In the genomic region with DNA sequence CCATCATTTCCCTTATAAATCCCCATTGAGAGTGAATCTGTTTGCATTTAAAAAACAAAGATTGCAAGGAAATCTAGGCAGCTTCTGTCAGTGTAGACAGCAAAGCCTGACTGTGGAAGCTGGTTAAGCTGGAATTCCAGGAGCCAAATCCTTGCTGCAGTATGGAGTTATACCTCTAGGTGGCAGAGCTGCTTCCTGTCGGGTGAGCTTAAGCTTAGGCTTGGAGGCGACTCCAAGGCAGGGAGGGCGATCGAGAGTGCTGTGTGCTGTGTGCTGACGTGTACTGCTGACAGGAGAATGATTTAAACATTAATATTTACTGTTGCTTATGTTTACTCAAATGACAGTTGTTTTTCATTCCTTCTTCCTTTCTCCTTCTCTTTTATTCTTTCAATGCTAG, we compare ENCODE assay signal across 8 mouse cellular contexts.
DNase-seq lines count a peak whose midpoint lies in the region; ATAC-seq lines count a peak whose summit lies in the region.

No protein-coding gene starts in this region.

- no peaks in the 10 kb centered on the region; the same call in 1 of the 2 replicates for H3K4me1 ChIP-seq in embryonic facial prominence, embryonic 11.5 days (ENCODE audit: control insufficient read depth, insufficient read depth, low read length)
- peaks cover 10% of the 10 kb centered on the region; the same call in 1 of the 2 replicates for H3K4me1 ChIP-seq in limb, embryonic 10.5 days
- H3K4me1 ChIP-seq in neural tube, embryonic 11.5 days (ENCODE audit: control insufficient read depth, insufficient read depth, low read length): no peaks in the 10 kb centered on the region

- no peak overlapping the region for H3K9ac ChIP-seq in embryonic facial prominence, embryonic 11.5 days (replicated peaks; ENCODE audit: low read length)
- no peak overlapping the region for H3K9ac ChIP-seq in neural tube, embryonic 11.5 days (ENCODE audit: low read length)

- no peaks in the 10 kb centered on the region for H3K9me3 ChIP-seq in embryonic facial prominence, embryonic 11.5 days (replicated peaks; ENCODE audit: control insufficient read depth, low read length)
- H3K9me3 ChIP-seq in limb, embryonic 10.5 days (replicated peaks): no peaks in the 10 kb centered on the region
- no peaks in the 10 kb centered on the region for H3K9me3 ChIP-seq in neural tube, embryonic 11.5 days (ENCODE audit: control insufficient read depth, low read length)

- H3K36me3 ChIP-seq in embryonic facial prominence, embryonic 11.5 days (replicated peaks; ENCODE audit: control insufficient read depth, insufficient read depth, low read depth, low read length): no peaks in the 10 kb centered on the region
- 0 out of 2 replicates have a peak, but pooled peaks cover 4% of the 10 kb centered on the region for H3K36me3 ChIP-seq in limb, embryonic 10.5 days
- no peaks in the 10 kb centered on the region for H3K36me3 ChIP-seq in neural tube, embryonic 11.5 days (ENCODE audit: control insufficient read depth, insufficient read depth, low read length)

- no peak overlapping the region for H3K4me2 ChIP-seq in embryonic facial prominence, embryonic 11.5 days (ENCODE audit: low read depth, low read length)
- H3K4me2 ChIP-seq in neural tube, embryonic 11.5 days (ENCODE audit: low read depth): no peak overlapping the region

- H3K4me3 ChIP-seq in embryonic facial prominence, embryonic 11.5 days (ENCODE audit: low read depth, low read length): no peak overlapping the region
- H3K4me3 ChIP-seq in limb, embryonic 10.5 days: no peak overlapping the region
- H3K4me3 ChIP-seq in neural tube, embryonic 11.5 days (ENCODE audit: low read depth, low read length): no peak overlapping the region

- H3K27me3 ChIP-seq in embryonic facial prominence, embryonic 11.5 days (ENCODE audit: control insufficient read depth, insufficient read depth, low read length): no peaks in the 10 kb centered on the region
- H3K27me3 ChIP-seq in limb, embryonic 10.5 days (ENCODE audit: low read depth, poor library complexity, severe bottlenecking): no peaks in the 10 kb centered on the region
- no peaks in the 10 kb centered on the region for H3K27me3 ChIP-seq in neural tube, embryonic 11.5 days (ENCODE audit: control insufficient read depth, insufficient read depth, low read length)

- H3K27ac ChIP-seq in embryonic facial prominence, embryonic 11.5 days (replicated peaks; ENCODE audit: low read depth, low read length): no peak overlapping the region
- H3K27ac ChIP-seq in limb, embryonic 10.5 days: no peak overlapping the region
- H3K27ac ChIP-seq in neural tube, embryonic 11.5 days (ENCODE audit: low read depth, low read length): no peak overlapping the region

- WGBS in embryonic facial prominence, embryonic 11.5 days: 25% methylated on average over 5 of the region's 5 CpGs
- 42% methylated on average over 5 of the region's 5 CpGs for WGBS in limb, embryonic 10.5 days
- WGBS in neural tube, embryonic 11.5 days: 61% methylated on average over 5 of the region's 5 CpGs

- ATAC-seq in embryonic facial prominence, embryonic 11.5 days (replicated peaks; ENCODE audit: insufficient number of reproducible peaks, low FRiP score, low TSS enrichment, low read depth): no peak
- ATAC-seq in neural tube, embryonic 11.5 days (ENCODE audit: insufficient read depth, low FRiP score, low TSS enrichment): no peak
- ATAC-seq in inflammation-experienced regulatory T-cells, adult 6 months: no peak

- DNase-seq in urinary bladder, postnatal 36 days (ENCODE audit: low spot score in 2 of 2): peak; percentile 63 to 71
- DNase-seq in urinary bladder, adult 2 months (ENCODE audit: low spot score): no peak
- DNase-seq in adrenal gland, postnatal 25 days: peak; percentile 57
- peak; percentile 85 for DNase-seq in embryonic facial prominence, embryonic 11.5 days (ENCODE audit: low spot score)
- peak; percentile 57 for DNase-seq in hindlimb bud, embryonic 11.5 days (ENCODE audit: extremely low spot score, low read depth, low spot score)
- DNase-seq in limb, embryonic 10.5 days (ENCODE audit: low spot score): peak; percentile 62
- peak; percentile 58 for DNase-seq in neural tube, embryonic 11.5 days (ENCODE audit: low spot score)
